8 mouse cellular contexts compared by ENCODE assay signal in the genomic region with DNA sequence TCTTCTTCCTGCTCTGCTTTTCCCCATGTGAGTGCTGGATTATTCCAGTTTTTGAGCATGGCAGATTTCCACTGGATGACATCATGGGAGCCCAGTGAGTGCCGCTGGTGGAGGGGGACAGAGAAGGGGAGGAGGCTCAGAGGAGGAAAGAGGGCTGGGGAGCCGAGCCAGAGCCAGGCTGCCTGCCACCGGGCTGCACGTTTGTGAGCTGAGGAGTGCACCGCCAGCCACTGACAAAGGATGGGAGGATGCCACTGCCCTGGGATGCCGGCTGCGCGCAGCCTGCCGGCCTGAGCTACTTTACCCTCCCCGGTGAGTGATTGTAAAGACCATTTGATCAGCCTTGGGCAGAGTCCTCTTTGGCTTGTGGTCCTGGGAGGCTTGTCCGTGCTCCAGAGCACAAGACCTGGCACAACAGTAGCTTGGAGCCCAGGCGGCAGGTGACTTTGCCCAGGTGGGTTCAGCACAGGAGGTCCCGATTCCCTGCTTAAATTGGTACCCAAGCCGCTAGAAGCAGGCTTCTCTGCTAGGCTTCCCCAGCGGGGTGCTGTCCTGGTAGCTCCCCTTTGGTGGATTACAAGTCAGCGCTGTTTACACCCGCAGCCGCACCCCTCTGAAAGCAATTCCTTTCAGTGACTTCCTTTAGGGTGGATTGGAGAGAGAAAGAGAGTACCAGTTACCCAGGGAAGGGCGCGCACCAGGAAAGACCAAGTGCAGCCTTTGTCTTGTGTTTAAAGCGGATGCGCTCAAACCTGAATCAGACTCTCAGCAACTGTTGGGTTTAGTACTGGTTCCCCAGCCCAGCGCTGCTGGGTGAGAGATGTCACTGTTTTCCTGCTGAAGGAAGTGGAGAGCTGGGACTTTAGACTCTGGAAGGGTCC. TPM values are rescaled to one million over a fixed set of nuclear protein-coding genes. Genes with fewer than 3 reads are reported as not detected.
A peak's percentile ranks its signal among the peaks of the same experiment; 100 is the strongest.
DNase-seq lines count a peak whose midpoint lies in the region; ATAC-seq and TF ChIP-seq lines count a peak whose summit lies in the region.

A gene (plus strand): TSS at position 30 of the 881 bp plus-strand sequence.

- no peak within 1 kb of the TSS for H3K9ac ChIP-seq in heart, embryonic 12.5 days
- no peak within 1 kb of the TSS for H3K9ac ChIP-seq in embryonic facial prominence, embryonic 13.5 days
- peak within 1 kb of the TSS; percentile 33; the same call in 1 of the 2 replicates for H3K9ac ChIP-seq in midbrain, embryonic 11.5 days (ENCODE audit: low read length)
- H3K9ac ChIP-seq in stomach, postnatal 0 days (ENCODE audit: low read length), result no peak within 1 kb of the TSS

- intact Hi-C loops in heart, postnatal 36 days (cut with DNase I), result no loop called here

- TF ChIP-seq CTCF in stomach, postnatal 0 days (IDR thresholded peaks at IDR 0.05; ENCODE audit: low read depth), result no peak

- no peak for DNase-seq in heart, postnatal 36 days
- DNase-seq in layer of hippocampus, adult 11-12 months (ENCODE audit: low spot score), result peak; percentile 80
- DNase-seq in midbrain, embryonic 11.5 days (ENCODE audit: low spot score, missing footprints), result peak; percentile 90
- peak; percentile 13 for DNase-seq in stomach, postnatal 0 days (ENCODE audit: low spot score)
- no peak for DNase-seq in thymus, postnatal 25 days
- no peak for DNase-seq in adrenal gland, adult 2 months

- H3K36me3 ChIP-seq in heart, embryonic 12.5 days, result no peaks in the 10 kb centered on the region
- H3K36me3 ChIP-seq in embryonic facial prominence, embryonic 13.5 days, result no peaks in the 10 kb centered on the region
- H3K36me3 ChIP-seq in midbrain, embryonic 11.5 days (ENCODE audit: control insufficient read depth, insufficient read depth, low read length), result no peaks in the 10 kb centered on the region
- H3K36me3 ChIP-seq in stomach, postnatal 0 days (ENCODE audit: control insufficient read depth, insufficient read depth, low read length), result no peaks in the 10 kb centered on the region

- peak within 1 kb of the TSS; percentile 22 for H3K4me3 ChIP-seq in heart, embryonic 12.5 days
- H3K4me3 ChIP-seq in embryonic facial prominence, embryonic 13.5 days, result no peak within 1 kb of the TSS
- H3K4me3 ChIP-seq in midbrain, embryonic 11.5 days (ENCODE audit: low read depth, low read length), result peak within 1 kb of the TSS; percentile 33
- H3K4me3 ChIP-seq in stomach, postnatal 0 days (ENCODE audit: low read depth, low read length), result no peak within 1 kb of the TSS

- no peak for TF ChIP-seq EP300 in stomach, postnatal 0 days (optimal IDR thresholded peaks at IDR 0.05)

- no peaks in the 10 kb centered on the region for H3K4me1 ChIP-seq in heart, embryonic 12.5 days (replicated peaks)
- H3K4me1 ChIP-seq in embryonic facial prominence, embryonic 13.5 days, result no peaks in the 10 kb centered on the region
- no peaks in the 10 kb centered on the region for H3K4me1 ChIP-seq in midbrain, embryonic 11.5 days (ENCODE audit: control insufficient read depth, insufficient read depth, low read length)
- no peaks in the 10 kb centered on the region for H3K4me1 ChIP-seq in stomach, postnatal 0 days (replicated peaks; ENCODE audit: control insufficient read depth, insufficient read depth)

- peaks cover 24% of the 10 kb centered on the region for H3K27me3 ChIP-seq in heart, embryonic 12.5 days (replicated peaks)
- peaks cover 33% of the 10 kb centered on the region for H3K27me3 ChIP-seq in embryonic facial prominence, embryonic 13.5 days
- 0 out of 2 replicates have a peak, but pooled peaks cover 3% of the 10 kb centered on the region for H3K27me3 ChIP-seq in midbrain, embryonic 11.5 days (ENCODE audit: control insufficient read depth, insufficient read depth, low read length)
- no peaks in the 10 kb centered on the region for H3K27me3 ChIP-seq in stomach, postnatal 0 days (ENCODE audit: control insufficient read depth, insufficient read depth, low read length)

- ATAC-seq in heart, embryonic 12.5 days (ENCODE audit: insufficient number of reproducible peaks, low FRiP score), result no peak
- no peak for ATAC-seq in embryonic facial prominence, embryonic 13.5 days (ENCODE audit: insufficient number of reproducible peaks, insufficient read depth, low FRiP score, low TSS enrichment, low read depth)
- peak; percentile 90 for ATAC-seq in midbrain, embryonic 11.5 days (ENCODE audit: low FRiP score)
- ATAC-seq in stomach, postnatal 0 days (ENCODE audit: low FRiP score, low TSS enrichment), result no peak

- no peaks in the 10 kb centered on the region for H3K9me3 ChIP-seq in heart, embryonic 12.5 days (replicated peaks)
- no peaks in the 10 kb centered on the region for H3K9me3 ChIP-seq in embryonic facial prominence, embryonic 13.5 days
- no peaks in the 10 kb centered on the region for H3K9me3 ChIP-seq in midbrain, embryonic 11.5 days (ENCODE audit: control insufficient read depth, low read length)
- H3K9me3 ChIP-seq in stomach, postnatal 0 days (ENCODE audit: control insufficient read depth, low read length), result no peaks in the 10 kb centered on the region

- WGBS in heart, embryonic 12.5 days, result 3% methylated on average over 23 of the region's 23 CpGs
- WGBS in embryonic facial prominence, embryonic 13.5 days, result 1% methylated on average over 23 of the region's 23 CpGs
- under 1% methylated on average over 23 of the region's 23 CpGs for WGBS in midbrain, embryonic 11.5 days
- WGBS in stomach, postnatal 0 days, result 2% methylated on average over 23 of the region's 23 CpGs

- peak within 1 kb of the TSS; percentile 54 for H3K4me2 ChIP-seq in heart, embryonic 12.5 days
- 0 out of 2 replicates have a peak within 1 kb of the TSS, but pooled peaks have one; percentile 0 for H3K4me2 ChIP-seq in embryonic facial prominence, embryonic 13.5 days
- H3K4me2 ChIP-seq in midbrain, embryonic 11.5 days, result peak within 1 kb of the TSS; percentile 50
- H3K4me2 ChIP-seq in stomach, postnatal 0 days (replicated peaks; ENCODE audit: low read depth), result no peak within 1 kb of the TSS

- no peak within 1 kb of the TSS for H3K27ac ChIP-seq in heart, embryonic 12.5 days (ENCODE audit: poor library complexity, severe bottlenecking)
- H3K27ac ChIP-seq in embryonic facial prominence, embryonic 13.5 days, result no peak within 1 kb of the TSS
- no peak within 1 kb of the TSS for H3K27ac ChIP-seq in midbrain, embryonic 11.5 days (ENCODE audit: low read depth, low read length)
- no peak within 1 kb of the TSS for H3K27ac ChIP-seq in stomach, postnatal 0 days (replicated peaks)

RNA-seq across cellular contexts. Expression of the gene that starts here (rescaled TPM):
- polyA plus RNA-seq in heart, embryonic 12.5 days (2016; fragmentation: Nextera tagmentation; extraction: Ambion mirVana), result 0.54 and 0.85 TPM in 2 replicates
- 1 to 10 TPM; 1.2 to 2.3 TPM for total RNA-seq in heart, postnatal 36 days (2021)
- polyA plus RNA-seq in embryonic facial prominence, embryonic 13.5 days (2015; fragmentation: Nextera tagmentation; extraction: Ambion mirVana), result 0.34 and 0.85 TPM in 2 replicates
- polyA plus RNA-seq in midbrain, embryonic 11.5 days (2014; fragmentation: Nextera tagmentation; extraction: Ambion mirVana), result 7.4 and 8.4 TPM in 2 replicates
- polyA plus RNA-seq in stomach, postnatal 0 days (2015; fragmentation: Nextera tagmentation; extraction: Ambion mirVana), result 0.50 and 0.54 TPM in 2 replicates
- 1 to 10 TPM; 1.4 to 2.0 TPM for total RNA-seq in adrenal gland, adult 2 months (2021)
- 0.28 and 0.40 TPM in 2 replicates for polyA plus RNA-seq in adrenal gland, adult 2 months (2012; rRNA removed)

Comparison
In these comparisons a context has a peak if more than half of its experiments do, and no peak if none do; other contexts are left out.
1. Peak in DNase-seq in stomach, postnatal 0 days; RNA of the gene not detected or under 1 TPM.
2. H3K4me3 ChIP-seq: peak in heart, embryonic 12.5 days (single experiment) and midbrain, embryonic 11.5 days (single experiment); none in embryonic facial prominence, embryonic 13.5 days (single experiment) and stomach, postnatal 0 days (single experiment).
3. DNase-seq: peak in layer of hippocampus, adult 11-12 months (single experiment) and midbrain, embryonic 11.5 days (single experiment); none in heart, postnatal 36 days (0 of 2), thymus, postnatal 25 days (single experiment) and adrenal gland, adult 2 months (single experiment).